Mouse (Mus musculus) B cell, adult 62 days (primary cell): ENCODE results near the gene Gm5136. TPM values are rescaled to one million over a fixed set of nuclear protein-coding genes. Genes with fewer than 3 reads are reported as not detected.

ENCODE experiments used
- total RNA-seq: library from RNA; stranded (reverse); gene quantifications from 4 replicates; pipeline ENCODE4 v1.2.4, GENCODE M21; 2023

Gene Gm5136
- total RNA-seq, result not detected in 4 replicates

GRCm38 (mm10) chr10:108699946-108700345, at the start of gene Gm5136:
Gene Gm5136, minus strand, starts transcription at chr10:108700160.

